Mouse (Mus musculus): ENCODE measurements around the gene Eif6.

- TF ChIP-seq CTCF (IDR thresholded peaks at IDR 0.05; ENCODE audit: low read depth) (no peak), EP300 (IDR thresholded peaks at IDR 0.05; ENCODE audit: low read depth) (no peak)
These were observed 46.9 kb upstream of the Eif6 start for GRCm38 (mm10) chr2:155873636-155874035.
